Mouse (Mus musculus) lung, embryonic 15.5 days (tissue): Measurements from ENCODE around the gene C330007P06Rik. TPM values are rescaled to one million over a fixed set of nuclear protein-coding genes. Genes with fewer than 3 reads are reported as not detected.
"Not testable (repeated sequence)": the region's sequence is repeated elsewhere in the genome, so short reads cannot be mapped to it uniquely, and the experiment has no call there.

Experiments
- ATAC-seq: fragments of 200-750 bp; cut with Nextera tagmentation; 2 replicates; pipeline ENCODE4 v1.8.0; 2017; ENCODE audit warnings: moderate number of reproducible peaks, borderline replicate concordance; ENCODE audit not compliant: low FRiP score, low TSS enrichment; ENCODE audit errors: extremely low read depth
- H3K27ac ChIP-seq: fragments of 300-500 bp; sonication (generic); 2 replicates; pipeline ENCODE4 v1.5.1; 2015; ENCODE audit warnings: moderate library complexity, mild to moderate bottlenecking, inconsistent platforms
- H3K27me3 ChIP-seq: fragments of 300-500 bp; sonication (generic); 2 replicates; pipeline ENCODE4 v1.6.1; 2015; ENCODE audit warnings: inconsistent platforms
- H3K36me3 ChIP-seq: fragments of 300-500 bp; sonication (generic); 2 replicates; pipeline ENCODE4 v1.6.1; 2015; ENCODE audit warnings: inconsistent platforms
- H3K4me1 ChIP-seq: fragments of 300-500 bp; sonication (generic); 2 replicates; pipeline ENCODE4 v1.6.1; 2015; ENCODE audit warnings: inconsistent platforms
- H3K4me2 ChIP-seq: fragments of 300-500 bp; sonication (generic); 2 replicates; pipeline ENCODE4 v1.6.1; 2015; ENCODE audit warnings: inconsistent platforms, mild to moderate bottlenecking, moderate library complexity
- H3K4me3 ChIP-seq: fragments of 300-500 bp; sonication (generic); 2 replicates; pipeline ENCODE4 v1.5.1; 2015; ENCODE audit warnings: mild to moderate bottlenecking, inconsistent platforms
- H3K9ac ChIP-seq: fragments of 300-500 bp; sonication (generic); 2 replicates; pipeline ENCODE4 v1.6.1; 2015; ENCODE audit warnings: inconsistent platforms
- H3K9me3 ChIP-seq: fragments of 300-500 bp; sonication (generic); 2 replicates; pipeline ENCODE4 v1.6.1; 2016; ENCODE audit warnings: inconsistent platforms
- WGBS: fragments of 180-500 bp; shearing (Covaris S2); methylation state at CpG from one replicate; pipeline ENCODE4 v1.1.7; 2015; 5-methylcytosine and 5-hydroxymethylcytosine counted together
- polyA plus RNA-seq: library from polyadenylated mRNA; unstranded; fragments of >200 nt; fragmentation: Nextera tagmentation; extraction: Ambion mirVana; gene quantifications from 2 replicates; pipeline ENCODE4 v1.2.1, GENCODE M21; 2015

Gene C330007P06Rik
- polyA plus RNA-seq, 1 experiment from 2014 or later, result 35.7 TPM

- Histone ChIP-seq H3K4me3 (no peak overlapping the region), H3K4me1 (peaks cover 2% of the 10 kb centered on the region; the same call in 1 of the 2 replicates), H3K4me2 (no peak overlapping the region), H3K36me3 (no peaks in the 10 kb centered on the region), H3K27ac (no peak overlapping the region), H3K27me3 (no peaks in the 10 kb centered on the region), H3K9me3 (no peaks in the 10 kb centered on the region), H3K9ac (no peak overlapping the region)
- no peak for ATAC-seq
- WGBS, result 45% methylated on average over 5 of the region's 5 CpGs
Measured at GRCm38 (mm10) chrX:36811377-36811776, 62.5 kb downstream of the C330007P06Rik start.

- H3K9me3 ChIP-seq, result no peaks in the 10 kb centered on the region
- H3K4me2 ChIP-seq, result peak overlapping the region; percentile 52
- no peaks in the 10 kb centered on the region for H3K36me3 ChIP-seq
- no peaks in the 10 kb centered on the region for H3K27me3 ChIP-seq
- ATAC-seq, result peak; percentile 23; the same call in 1 of the 2 replicates
- H3K27ac ChIP-seq, result peak overlapping the region; percentile 73
- no peaks in the 10 kb centered on the region for H3K4me1 ChIP-seq
- no peak overlapping the region for H3K9ac ChIP-seq
- WGBS, result 39% methylated on average over 6 of the region's 6 CpGs
- peak overlapping the region; percentile 38 for H3K4me3 ChIP-seq
Measured at GRCm38 (mm10) chrX:36808318-36808683, 65.6 kb downstream of the C330007P06Rik start.

DNA sequence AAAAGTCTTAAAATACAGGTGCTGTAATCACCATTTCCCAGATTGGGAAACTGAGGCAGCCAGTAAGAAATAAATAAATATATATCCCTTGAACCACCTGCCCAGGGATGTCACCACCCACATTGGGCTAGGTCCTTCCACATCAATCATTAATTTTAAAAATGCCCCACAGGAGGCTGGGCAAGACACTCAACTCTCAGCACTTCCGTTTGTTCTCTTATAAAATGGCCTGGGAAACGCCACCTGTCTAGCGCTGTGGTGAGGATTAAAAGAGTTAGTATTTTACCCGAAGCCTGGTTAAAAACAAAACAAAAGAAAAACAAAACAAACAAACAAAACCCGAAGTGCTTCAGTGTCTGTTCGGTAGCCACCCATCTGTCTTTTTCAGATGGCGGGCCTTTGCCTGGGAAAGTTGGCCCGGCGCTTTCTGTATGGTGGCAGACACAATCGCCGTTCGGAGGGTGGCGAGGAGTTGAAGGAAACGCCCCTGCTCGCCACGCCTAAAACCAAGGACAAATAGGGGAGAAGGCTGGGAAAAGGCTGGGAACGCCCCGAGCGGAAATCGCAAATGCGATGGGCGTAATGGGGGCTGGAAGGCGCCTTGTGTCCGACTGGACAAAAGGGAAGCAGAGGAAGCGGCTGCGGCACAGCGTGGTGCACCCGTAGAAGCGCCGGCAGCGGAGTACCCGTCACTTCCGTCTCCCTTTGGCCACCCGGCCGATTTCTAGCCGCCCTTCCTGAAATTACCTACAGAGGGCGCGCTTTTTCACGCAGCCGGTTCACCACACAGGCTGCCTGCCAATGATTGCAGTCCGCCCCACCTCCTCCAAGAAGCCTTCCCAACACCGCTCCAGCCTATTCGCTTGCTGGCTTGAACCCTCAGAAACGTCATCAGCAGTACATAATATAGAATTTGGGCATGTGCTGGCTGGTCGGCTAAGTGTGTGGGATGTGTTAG is 66.3 kb downstream of the C330007P06Rik start:
- Histone ChIP-seq H3K4me2 (peak overlapping the region; percentile 52), H3K4me1 (no peaks in the 10 kb centered on the region), H3K4me3 (peak overlapping the region; percentile 38), H3K27ac (peak overlapping the region; percentile 73), H3K36me3 (no peaks in the 10 kb centered on the region), H3K9ac (no peak overlapping the region; the same call in 1 of the 2 replicates), H3K27me3 (no peaks in the 10 kb centered on the region), H3K9me3 (no peaks in the 10 kb centered on the region)
- whole genome bisulfite sequencing, result 15% methylated on average over 45 of the region's 45 CpGs
- peak; percentile 91 for ATAC-seq

GRCm38 (mm10) chrX:36805466-36806235 is 68.3 kb downstream of the C330007P06Rik start:
- no peak overlapping the region for H3K4me3 ChIP-seq
- H3K36me3 ChIP-seq, result no peaks in the 10 kb centered on the region
- H3K9ac ChIP-seq, result no peak overlapping the region
- WGBS, result 61% methylated on average over 5 of the region's 5 CpGs
- no peaks in the 10 kb centered on the region for H3K27me3 ChIP-seq
- no peaks in the 10 kb centered on the region for H3K9me3 ChIP-seq
- no peaks in the 10 kb centered on the region for H3K4me1 ChIP-seq
- no peak overlapping the region for H3K4me2 ChIP-seq
- no peak overlapping the region for H3K27ac ChIP-seq
- no peak for ATAC-seq

GRCm38 (mm10) chrX:36804196-36804595 is 69.7 kb downstream of the C330007P06Rik start:
- Histone ChIP-seq H3K27ac (peak overlapping the region; percentile 15; the same call in 1 of the 2 replicates), H3K9ac (no peak overlapping the region), H3K4me1 (no peaks in the 10 kb centered on the region), H3K4me2 (no peak overlapping the region), H3K27me3 (no peaks in the 10 kb centered on the region), H3K9me3 (no peaks in the 10 kb centered on the region), H3K4me3 (no peak overlapping the region), H3K36me3 (no peaks in the 10 kb centered on the region)
- 48% methylated on average over 5 of the region's 5 CpGs for WGBS
- ATAC-seq, result peak; percentile 69; the same call in 1 of the 2 replicates

GRCm38 (mm10) chrX:36803189-36803588 is 70.7 kb downstream of the C330007P06Rik start:
- Histone ChIP-seq H3K4me3 (no peak overlapping the region), H3K9me3 (no peaks in the 10 kb centered on the region), H3K4me1 (no peaks in the 10 kb centered on the region), H3K9ac (no peak overlapping the region), H3K27ac (no peak overlapping the region), H3K36me3 (peaks cover 3% of the 10 kb centered on the region), H3K4me2 (no peak overlapping the region), H3K27me3 (no peaks in the 10 kb centered on the region)
- no peak for ATAC-seq
- 72% methylated on average over 5 of the region's 5 CpGs for WGBS

DNA sequence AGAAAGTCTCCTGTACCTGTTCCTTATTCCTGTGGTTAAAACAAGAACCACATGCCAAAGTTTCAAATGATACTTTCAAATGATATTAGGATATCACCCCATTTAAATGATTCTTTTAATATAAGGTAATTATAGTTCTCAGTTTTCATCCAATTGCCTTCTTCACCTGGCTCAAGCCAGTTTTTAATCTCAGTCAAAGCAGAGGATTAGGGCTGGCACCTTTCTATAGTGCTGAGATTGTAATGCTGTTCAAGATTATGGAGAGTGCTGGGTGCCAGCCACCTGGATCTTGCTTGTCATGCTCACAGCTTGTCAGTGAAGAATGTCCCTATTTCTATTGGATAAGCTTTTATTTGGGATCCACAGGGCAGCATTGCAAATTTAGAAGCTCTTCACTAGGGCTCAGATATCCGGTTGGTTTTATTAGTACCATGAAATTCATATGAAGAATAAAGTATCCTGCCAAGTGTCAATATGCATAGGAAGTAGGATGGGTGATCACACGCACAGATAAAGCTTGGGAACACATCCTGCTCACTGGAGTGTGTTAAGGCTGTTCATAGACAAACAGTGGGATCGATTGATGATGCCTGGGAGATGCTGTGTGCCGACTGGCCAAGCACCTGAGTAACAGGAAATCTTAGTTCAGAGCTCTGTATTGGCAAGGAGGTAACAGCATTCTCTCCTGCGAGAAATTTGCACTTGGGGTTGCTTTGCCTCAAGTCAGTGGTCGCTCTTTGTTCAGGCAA is 74.6 kb downstream of the C330007P06Rik start:
- no peaks in the 10 kb centered on the region for H3K27me3 ChIP-seq
- H3K36me3 ChIP-seq, result peaks cover 7% of the 10 kb centered on the region
- 33% methylated on average over 6 of the region's 6 CpGs for WGBS
- no peak for ATAC-seq
- H3K4me3 ChIP-seq, result no peak overlapping the region
- H3K4me2 ChIP-seq, result no peak overlapping the region
- H3K27ac ChIP-seq, result no peak overlapping the region
- no peaks in the 10 kb centered on the region for H3K9me3 ChIP-seq
- H3K4me1 ChIP-seq, result no peaks in the 10 kb centered on the region
- no peak overlapping the region for H3K9ac ChIP-seq

DNA sequence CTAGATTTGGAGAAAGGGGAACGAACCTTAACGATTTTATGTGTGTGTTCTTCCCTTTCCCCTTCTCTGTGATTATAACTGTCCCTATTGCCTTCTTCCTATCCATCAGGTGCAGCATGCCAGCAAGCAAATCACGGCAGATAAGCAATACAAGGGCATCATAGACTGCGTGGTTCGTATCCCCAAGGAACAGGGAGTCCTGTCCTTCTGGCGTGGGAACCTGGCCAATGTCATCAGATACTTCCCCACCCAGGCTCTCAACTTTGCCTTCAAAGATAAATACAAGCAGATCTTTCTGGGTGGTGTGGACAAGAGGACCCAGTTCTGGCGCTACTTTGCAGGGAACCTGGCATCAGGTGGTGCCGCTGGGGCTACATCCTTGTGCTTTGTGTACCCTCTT is 77.2 kb downstream of the C330007P06Rik start:
- H3K27me3 ChIP-seq, ATAC-seq, H3K36me3 ChIP-seq, H3K4me1 ChIP-seq, H3K9me3 ChIP-seq: not testable (repeated sequence)
- Histone ChIP-seq H3K27ac (peak overlapping the region; percentile 88; the same call in 1 of the 2 replicates), H3K4me2 (peak overlapping the region; percentile 61), H3K9ac (peak overlapping the region; percentile 14; the same call in 1 of the 2 replicates), H3K4me3 (peak overlapping the region; percentile 62)
- WGBS, result 47% methylated on average over 8 of the region's 8 CpGs

DNA sequence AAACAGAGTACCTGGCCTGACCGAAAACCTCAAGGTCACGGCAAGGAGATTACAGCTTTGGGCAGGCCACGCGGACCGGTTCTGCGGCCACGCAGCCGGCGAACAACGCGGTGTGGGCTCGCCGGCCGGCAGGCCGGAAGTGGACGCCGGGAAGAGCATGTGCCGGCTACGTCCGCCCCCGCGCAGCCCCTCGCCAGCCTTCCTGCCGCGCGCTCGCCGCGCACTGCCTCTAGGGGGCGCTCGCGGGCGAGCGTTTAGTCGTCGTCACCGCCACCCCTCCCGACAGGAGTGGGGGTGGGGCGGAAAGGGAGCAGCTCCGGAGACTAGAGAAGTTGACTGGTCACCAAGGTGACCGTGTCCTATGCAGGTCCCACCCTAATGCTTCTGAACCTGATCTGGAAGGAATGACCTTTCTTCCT is 77.7 kb downstream of the C330007P06Rik start:
- Histone ChIP-seq H3K27ac (peak overlapping the region; percentile 88), H3K4me1 (no peaks in the 10 kb centered on the region), H3K4me2 (peak overlapping the region; percentile 61), H3K36me3 (peaks cover 7% of the 10 kb centered on the region), H3K9me3 (no peaks in the 10 kb centered on the region), H3K9ac (peak overlapping the region; percentile 60), H3K27me3 (no peaks in the 10 kb centered on the region), H3K4me3 (peak overlapping the region; percentile 62)
- WGBS, result 8% methylated on average over 41 of the region's 41 CpGs
- peak; percentile 84 for ATAC-seq

GRCm38 (mm10) chrX:36795424-36796162 is 78.3 kb downstream of the C330007P06Rik start, which contains the start of gene Slc25a5:
Gene Slc25a5, plus strand, starts transcription at chrX:36795651.
- 17% methylated on average over 37 of the region's 41 CpGs for WGBS
- no peaks in the 10 kb centered on the region for H3K4me1 ChIP-seq
- H3K9ac ChIP-seq, result peak within 1 kb of the TSS; percentile 60
- no peaks in the 10 kb centered on the region for H3K27me3 ChIP-seq
- H3K36me3 ChIP-seq, result peaks cover 7% of the 10 kb centered on the region
- ATAC-seq, result peak; percentile 94
- no peaks in the 10 kb centered on the region for H3K9me3 ChIP-seq
- peak within 1 kb of the TSS; percentile 61 for H3K4me2 ChIP-seq
- H3K4me3 ChIP-seq, result peak within 1 kb of the TSS; percentile 62
- H3K27ac ChIP-seq, result peak within 1 kb of the TSS; percentile 88

DNA sequence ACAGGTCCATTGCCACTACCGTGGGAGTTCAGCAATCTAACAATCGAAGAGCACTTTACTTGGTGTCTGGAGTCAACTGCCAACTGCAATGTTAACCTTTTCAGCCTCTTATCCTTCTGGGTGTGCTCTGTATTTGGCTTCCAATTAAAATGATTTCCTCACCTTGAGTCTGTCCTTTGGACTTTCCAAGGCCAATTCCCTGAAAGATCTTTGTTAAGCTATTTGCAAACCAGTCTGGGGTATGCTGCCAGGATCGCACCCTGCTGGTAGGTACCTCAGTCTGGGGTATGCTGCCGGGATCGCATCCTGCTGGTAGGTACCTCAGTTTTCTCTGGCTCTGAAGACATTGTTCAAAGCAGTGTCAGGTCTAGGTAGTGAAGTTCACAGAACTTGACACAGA is 79.3 kb downstream of the C330007P06Rik start:
- no peak for ATAC-seq
- Histone ChIP-seq H3K4me1 (no peaks in the 10 kb centered on the region), H3K36me3 (peaks cover 7% of the 10 kb centered on the region), H3K27ac (no peak overlapping the region), H3K9me3 (no peaks in the 10 kb centered on the region), H3K4me2 (no peak overlapping the region), H3K9ac (no peak overlapping the region), H3K27me3 (no peaks in the 10 kb centered on the region), H3K4me3 (no peak overlapping the region)
- WGBS, result 67% methylated on average over 5 of the region's 5 CpGs
